Mouse (Mus musculus) testis, adult 2 months (tissue): ENCODE data around the gene Phlda2.

Experiments
- CTCF ChIP-seq: fragments of 200-500 bp; IDR thresholded peaks from 2 replicates; pipeline ENCODE4 v1.5.1; 2012; ENCODE audit warnings: low read depth, mild to moderate bottlenecking, inconsistent platforms, low read length, moderate library complexity; ENCODE audit not compliant: control insufficient read depth, insufficient read depth, insufficient replicate concordance
- POLR2A ChIP-seq: fragments of 200-500 bp; IDR thresholded peaks from 2 replicates; pipeline ENCODE4 v1.6.1; 2012; ENCODE audit warnings: low read depth, mild to moderate bottlenecking, inconsistent platforms, low read length, moderate library complexity; ENCODE audit not compliant: control insufficient read depth

GRCm38 (mm10) chr7:143458963-143459331, 44.0 kb downstream of the Phlda2 start:
- TF ChIP-seq CTCF (no peak), POLR2A (no peak)
